Mouse (Mus musculus) forebrain, embryonic 12.5 days (tissue): ENCODE results near the gene Dnmt3a. TPM values are rescaled to one million over a fixed set of nuclear protein-coding genes. Genes with fewer than 3 reads are reported as not detected.

Experiments used
- ATAC-seq: fragments of 200-750 bp; cut with Nextera tagmentation; 2 replicates; pipeline ENCODE4 v1.8.0; 2017; ENCODE audit warnings: moderate TSS enrichment; ENCODE audit not compliant: low FRiP score
- H3K27ac ChIP-seq: fragments of 300-500 bp; sonication (generic); 2 replicates; pipeline ENCODE4 v1.5.1; 2016; ENCODE audit warnings: mild to moderate bottlenecking
- H3K27me3 ChIP-seq: fragments of 300-500 bp; sonication (generic); 2 replicates; pipeline ENCODE4 v1.6.1; 2016; ENCODE audit warnings: mild to moderate bottlenecking
- H3K36me3 ChIP-seq: fragments of 300-500 bp; sonication (generic); replicated peaks from 2 replicates; pipeline ENCODE4 v1.6.1; 2016; ENCODE audit warnings: mild to moderate bottlenecking
- H3K4me1 ChIP-seq: fragments of 300-500 bp; sonication (generic); 2 replicates; pipeline ENCODE4 v1.6.1; 2016
- H3K4me2 ChIP-seq: fragments of 300-500 bp; sonication (generic); 2 replicates; pipeline ENCODE4 v1.6.1; 2016; ENCODE audit warnings: mild to moderate bottlenecking, moderate library complexity
- H3K4me3 ChIP-seq: fragments of 300-500 bp; sonication (generic); replicated peaks from 2 replicates; pipeline ENCODE4 v1.5.1; 2016; ENCODE audit warnings: mild to moderate bottlenecking
- H3K9ac ChIP-seq: fragments of 300-500 bp; sonication (generic); 2 replicates; pipeline ENCODE4 v1.6.1; 2016; ENCODE audit warnings: mild to moderate bottlenecking
- H3K9me3 ChIP-seq: fragments of 300-500 bp; sonication (generic); 2 replicates; pipeline ENCODE4 v1.6.1; 2016
- WGBS: fragments of 180-500 bp; shearing (Covaris S2); methylation state at CpG from one replicate; pipeline ENCODE4 v1.1.7; 2016; 5-methylcytosine and 5-hydroxymethylcytosine counted together
- polyA plus RNA-seq: library from polyadenylated mRNA; unstranded; fragments of >200 nt; fragmentation: Nextera tagmentation; extraction: Ambion mirVana; gene quantifications from 2 replicates; pipeline ENCODE4 v1.2.1, GENCODE M21; 2016

The Dnmt3a gene
- polyA plus RNA-seq, 1 experiment from 2014 or later = 146 TPM

GRCm38 (mm10) chr12:3809520-3810180 lies 3.8 kb downstream of the Dnmt3a start:
- no peaks in the 10 kb centered on the region; the same call in 1 of the 2 replicates for H3K36me3 ChIP-seq
- ATAC-seq = no peak
- H3K4me3 ChIP-seq = no peak overlapping the region
- H3K9me3 ChIP-seq = no peaks in the 10 kb centered on the region
- no peak overlapping the region for H3K9ac ChIP-seq
- peaks cover 45% of the 10 kb centered on the region for H3K4me1 ChIP-seq
- H3K27me3 ChIP-seq = peaks cover 22% of the 10 kb centered on the region
- H3K27ac ChIP-seq = no peak overlapping the region
- H3K4me2 ChIP-seq = no peak overlapping the region; the same call in 1 of the 2 replicates
- 79% methylated on average over 7 of the region's 7 CpGs for WGBS

GRCm38 (mm10) chr12:3810455-3810854 lies 4.6 kb downstream of the Dnmt3a start:
- 57% methylated on average over 4 of the region's 4 CpGs for WGBS
- Histone ChIP-seq H3K9me3 (no peaks in the 10 kb centered on the region), H3K27ac (no peak overlapping the region), H3K4me2 (no peak overlapping the region), H3K36me3 (no peaks in the 10 kb centered on the region), H3K9ac (no peak overlapping the region), H3K4me3 (no peak overlapping the region), H3K4me1 (peaks cover 49% of the 10 kb centered on the region), H3K27me3 (peaks cover 14% of the 10 kb centered on the region)
- ATAC-seq = no peak

- Histone ChIP-seq H3K9me3 (no peaks in the 10 kb centered on the region), H3K4me3 (no peak overlapping the region), H3K36me3 (no peaks in the 10 kb centered on the region), H3K9ac (no peak overlapping the region), H3K4me2 (no peak overlapping the region), H3K27ac (no peak overlapping the region), H3K27me3 (peaks cover 10% of the 10 kb centered on the region; the same call in 1 of the 2 replicates), H3K4me1 (peaks cover 44% of the 10 kb centered on the region)
- ATAC-seq = no peak
- 37% methylated on average over 5 of the region's 5 CpGs for WGBS
Observed at GRCm38 (mm10) chr12:3811596-3811995, 5.8 kb downstream of the Dnmt3a start.

GRCm38 (mm10) chr12:3812251-3812650 lies 6.4 kb downstream of the Dnmt3a start:
- Histone ChIP-seq H3K4me1 (peaks cover 44% of the 10 kb centered on the region), H3K4me3 (no peak overlapping the region), H3K9ac (no peak overlapping the region), H3K4me2 (no peak overlapping the region), H3K36me3 (no peaks in the 10 kb centered on the region), H3K9me3 (no peaks in the 10 kb centered on the region), H3K27ac (no peak overlapping the region), H3K27me3 (peaks cover 10% of the 10 kb centered on the region; the same call in 1 of the 2 replicates)
- ATAC-seq = no peak
- WGBS = 50% methylated on average over 6 of the region's 6 CpGs

GRCm38 (mm10) chr12:3813138-3813537 lies 7.3 kb downstream of the Dnmt3a start:
- peaks cover 9% of the 10 kb centered on the region; the same call in 1 of the 2 replicates for H3K27me3 ChIP-seq
- H3K9me3 ChIP-seq = no peaks in the 10 kb centered on the region
- H3K4me2 ChIP-seq = no peak overlapping the region
- WGBS = 89% methylated on average over 8 of the region's 8 CpGs
- H3K4me1 ChIP-seq = peaks cover 43% of the 10 kb centered on the region
- no peak for ATAC-seq
- no peak overlapping the region for H3K27ac ChIP-seq
- H3K36me3 ChIP-seq = no peaks in the 10 kb centered on the region
- H3K9ac ChIP-seq = no peak overlapping the region
- no peak overlapping the region for H3K4me3 ChIP-seq

- Histone ChIP-seq H3K4me2 (no peak overlapping the region), H3K4me1 (peaks cover 37% of the 10 kb centered on the region), H3K27me3 (no peaks in the 10 kb centered on the region), H3K27ac (no peak overlapping the region), H3K36me3 (no peaks in the 10 kb centered on the region), H3K4me3 (no peak overlapping the region), H3K9ac (no peak overlapping the region), H3K9me3 (no peaks in the 10 kb centered on the region)
- ATAC-seq = no peak
- 38% methylated on average over 6 of the region's 6 CpGs for WGBS
Observed at GRCm38 (mm10) chr12:3815386-3815785, 9.6 kb downstream of the Dnmt3a start.

GRCm38 (mm10) chr12:3817033-3817432 lies 11.2 kb downstream of the Dnmt3a start:
- Histone ChIP-seq H3K27ac (no peak overlapping the region), H3K4me1 (peaks cover 23% of the 10 kb centered on the region), H3K9me3 (no peaks in the 10 kb centered on the region), H3K4me3 (no peak overlapping the region), H3K27me3 (no peaks in the 10 kb centered on the region), H3K9ac (no peak overlapping the region), H3K4me2 (no peak overlapping the region), H3K36me3 (no peaks in the 10 kb centered on the region)
- WGBS = 62% methylated on average over 7 of the region's 7 CpGs
- ATAC-seq = no peak

- ATAC-seq = no peak
- H3K9me3 ChIP-seq = no peaks in the 10 kb centered on the region
- no peaks in the 10 kb centered on the region for H3K36me3 ChIP-seq
- no peak overlapping the region for H3K27ac ChIP-seq
- WGBS = 89% methylated on average over 5 of the region's 5 CpGs
- no peaks in the 10 kb centered on the region for H3K27me3 ChIP-seq
- H3K4me2 ChIP-seq = no peak overlapping the region
- H3K4me1 ChIP-seq = peaks cover 19% of the 10 kb centered on the region
- no peak overlapping the region for H3K4me3 ChIP-seq
- H3K9ac ChIP-seq = no peak overlapping the region
Observed at GRCm38 (mm10) chr12:3817566-3817965, 11.8 kb downstream of the Dnmt3a start.

- Histone ChIP-seq H3K4me2 (no peak overlapping the region), H3K27ac (no peak overlapping the region), H3K9me3 (no peaks in the 10 kb centered on the region), H3K4me3 (no peak overlapping the region), H3K36me3 (no peaks in the 10 kb centered on the region), H3K9ac (no peak overlapping the region), H3K27me3 (no peaks in the 10 kb centered on the region), H3K4me1 (peaks cover 35% of the 10 kb centered on the region)
- no peak for ATAC-seq
- 67% methylated on average over 4 of the region's 4 CpGs for WGBS
Observed at GRCm38 (mm10) chr12:3819899-3820298, 14.1 kb downstream of the Dnmt3a start.

- Histone ChIP-seq H3K4me2 (no peak overlapping the region), H3K4me3 (no peak overlapping the region), H3K9me3 (no peaks in the 10 kb centered on the region), H3K9ac (no peak overlapping the region), H3K4me1 (peaks cover 31% of the 10 kb centered on the region), H3K27me3 (no peaks in the 10 kb centered on the region), H3K36me3 (no peaks in the 10 kb centered on the region), H3K27ac (no peak overlapping the region)
- ATAC-seq = no peak
- WGBS = 63% methylated on average over 5 of the region's 5 CpGs
Observed at GRCm38 (mm10) chr12:3823408-3823807, 17.6 kb downstream of the Dnmt3a start.

- no peak overlapping the region for H3K9ac ChIP-seq
- no peak overlapping the region for H3K27ac ChIP-seq
- H3K27me3 ChIP-seq = no peaks in the 10 kb centered on the region
- no peaks in the 10 kb centered on the region for H3K36me3 ChIP-seq
- no peak overlapping the region for H3K4me3 ChIP-seq
- no peak overlapping the region for H3K4me2 ChIP-seq
- peaks cover 24% of the 10 kb centered on the region for H3K4me1 ChIP-seq
- ATAC-seq = no peak
- whole genome bisulfite sequencing = 82% methylated on average over 5 of the region's 5 CpGs
- H3K9me3 ChIP-seq = no peaks in the 10 kb centered on the region
Observed at GRCm38 (mm10) chr12:3824906-3825713, 19.3 kb downstream of the Dnmt3a start.

- WGBS = 53% methylated on average over 12 of the region's 12 CpGs
- no peaks in the 10 kb centered on the region for H3K27me3 ChIP-seq
- no peaks in the 10 kb centered on the region for H3K36me3 ChIP-seq
- no peaks in the 10 kb centered on the region for H3K9me3 ChIP-seq
- no peak overlapping the region for H3K4me3 ChIP-seq
- ATAC-seq = no peak
- H3K4me1 ChIP-seq = peaks cover 22% of the 10 kb centered on the region
- no peak overlapping the region for H3K4me2 ChIP-seq
- no peak overlapping the region for H3K27ac ChIP-seq
- no peak overlapping the region for H3K9ac ChIP-seq
Observed at GRCm38 (mm10) chr12:3825714-3826080, 19.9 kb downstream of the Dnmt3a start.

GRCm38 (mm10) chr12:3827771-3828170 lies 22.0 kb downstream of the Dnmt3a start:
- Histone ChIP-seq H3K9ac (no peak overlapping the region), H3K4me3 (no peak overlapping the region), H3K4me1 (peaks cover 22% of the 10 kb centered on the region), H3K36me3 (no peaks in the 10 kb centered on the region), H3K9me3 (no peaks in the 10 kb centered on the region), H3K4me2 (no peak overlapping the region), H3K27ac (no peak overlapping the region), H3K27me3 (no peaks in the 10 kb centered on the region)
- no peak for ATAC-seq
- 90% methylated on average over 5 of the region's 5 CpGs for WGBS
